Mouse (Mus musculus) stomach, embryonic 16.5 days (tissue): ENCODE measurements around the gene Ptpn13. TPM values are rescaled to one million over a fixed set of nuclear protein-coding genes. Genes with fewer than 3 reads are reported as not detected.
A peak's percentile ranks its signal among the peaks of the same experiment; 100 is the strongest.

Experiments
- ATAC-seq: fragments of 200-750 bp; cut with Nextera tagmentation; 2 replicates; pipeline ENCODE4 v1.8.0; 2017; ENCODE audit warnings: moderate number of reproducible peaks, moderate TSS enrichment; ENCODE audit not compliant: insufficient read depth, low FRiP score
- H3K27ac ChIP-seq: fragments of 300-500 bp; sonication (generic); 2 replicates; pipeline ENCODE4 v1.5.1; 2014; ENCODE audit warnings: low read length
- H3K27me3 ChIP-seq: fragments of 300-500 bp; sonication (generic); 2 replicates; pipeline ENCODE4 v1.6.1; 2014; ENCODE audit warnings: low read length, control low read depth, mixed read lengths; ENCODE audit not compliant: control insufficient read depth, insufficient read depth
- H3K36me3 ChIP-seq: fragments of 300-500 bp; sonication (generic); 2 replicates; pipeline ENCODE4 v1.6.1; 2014; ENCODE audit warnings: low read length; ENCODE audit not compliant: control insufficient read depth, insufficient read depth
- H3K4me1 ChIP-seq: fragments of 300-500 bp; sonication (generic); 2 replicates; pipeline ENCODE4 v1.6.1; 2014; ENCODE audit warnings: low read length, control low read depth, mixed read lengths; ENCODE audit not compliant: control insufficient read depth, insufficient read depth
- H3K4me2 ChIP-seq: fragments of 300-500 bp; sonication (generic); 2 replicates; pipeline ENCODE4 v1.6.1; 2014; ENCODE audit warnings: low read depth, low read length, mixed read lengths
- H3K4me3 ChIP-seq: fragments of 300-500 bp; sonication (generic); replicated peaks from 2 replicates; pipeline ENCODE4 v1.5.1; 2014; ENCODE audit warnings: mild to moderate bottlenecking, low read length
- H3K9ac ChIP-seq: fragments of 300-500 bp; sonication (generic); 2 replicates; pipeline ENCODE4 v1.6.1; 2014; ENCODE audit warnings: low read length
- H3K9me3 ChIP-seq: fragments of 300-500 bp; sonication (generic); replicated peaks from 2 replicates; pipeline ENCODE4 v1.6.1; 2016; ENCODE audit warnings: low read length, control low read depth; ENCODE audit not compliant: control insufficient read depth
- WGBS: fragments of 180-500 bp; shearing (Covaris S2); extraction: QIAGEN DNeasy Blood & Tissue Kit; methylation state at CpG from one replicate; pipeline ENCODE4 v1.1.7; 2014; 5-methylcytosine and 5-hydroxymethylcytosine counted together
- polyA plus RNA-seq: library from polyadenylated mRNA; unstranded; fragments of >200 nt; fragmentation: Nextera tagmentation; extraction: Ambion mirVana; gene quantifications from 2 replicates; pipeline ENCODE4 v1.2.1, GENCODE M21; 2015

Ptpn13 gene
- polyA plus RNA-seq, 1 experiment from 2014 or later: 16.8 TPM

DNA sequence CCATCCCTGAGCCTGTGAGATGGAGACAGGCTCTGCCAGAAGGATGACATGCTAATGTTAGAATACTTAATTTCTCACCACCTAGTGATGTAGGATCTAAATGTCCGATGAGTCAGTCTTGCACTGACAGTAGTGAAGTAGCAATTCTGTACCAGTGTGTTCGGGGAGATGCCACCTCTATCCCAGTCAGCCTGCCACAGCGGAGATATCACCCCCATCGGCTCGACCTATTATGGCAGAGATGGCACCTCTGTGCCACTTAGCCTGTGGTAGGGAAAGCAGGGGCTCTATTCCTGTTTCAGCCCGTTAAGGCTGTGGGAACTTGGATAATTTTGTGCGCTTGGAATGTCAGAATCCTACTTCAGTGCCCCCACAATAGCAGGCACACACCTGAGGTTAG lies 62.0 kb downstream of the Ptpn13 start:
- H3K9ac ChIP-seq: no peak overlapping the region
- WGBS: 87% methylated on average over 7 of the region's 7 CpGs
- no peak for ATAC-seq
- no peak overlapping the region for H3K4me2 ChIP-seq
- no peaks in the 10 kb centered on the region for H3K4me1 ChIP-seq
- 0 out of 2 replicates have a peak, but pooled peaks cover 3% of the 10 kb centered on the region for H3K36me3 ChIP-seq
- no peak overlapping the region for H3K4me3 ChIP-seq
- H3K9me3 ChIP-seq: no peaks in the 10 kb centered on the region
- H3K27ac ChIP-seq: no peak overlapping the region
- H3K27me3 ChIP-seq: no peaks in the 10 kb centered on the region

- Histone ChIP-seq H3K27me3 (no peaks in the 10 kb centered on the region), H3K9me3 (no peaks in the 10 kb centered on the region), H3K9ac (no peak overlapping the region), H3K4me3 (no peak overlapping the region), H3K27ac (no peak overlapping the region), H3K4me1 (no peaks in the 10 kb centered on the region), H3K36me3 (no peaks in the 10 kb centered on the region), H3K4me2 (no peak overlapping the region)
- WGBS: 85% methylated on average over 8 of the region's 8 CpGs
- no peak for ATAC-seq
These were observed 66.0 kb downstream of the Ptpn13 start for GRCm38 (mm10) chr5:103490964-103491363.

DNA sequence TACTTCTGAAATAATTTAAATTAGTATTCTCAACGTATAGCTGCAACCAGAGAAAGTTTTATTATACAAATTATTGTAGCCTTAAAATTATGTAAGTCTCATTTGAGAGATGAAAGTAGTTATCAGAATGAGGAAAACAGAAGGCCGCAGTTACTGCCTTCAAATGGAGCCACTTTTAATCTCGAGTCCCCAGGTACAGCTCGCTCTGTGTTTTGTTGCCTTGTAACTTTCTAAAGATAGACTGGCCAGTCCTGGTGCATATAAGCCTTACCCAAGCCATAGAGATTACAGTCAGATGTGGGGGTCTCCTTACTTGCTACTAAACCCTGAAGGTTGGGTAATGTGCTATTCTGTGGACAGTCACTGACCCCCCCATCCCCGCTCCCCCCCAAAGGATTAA lies 66.8 kb downstream of the Ptpn13 start:
- H3K27ac ChIP-seq: no peak overlapping the region
- H3K4me1 ChIP-seq: no peaks in the 10 kb centered on the region
- no peak overlapping the region for H3K4me2 ChIP-seq
- no peak overlapping the region for H3K4me3 ChIP-seq
- no peaks in the 10 kb centered on the region for H3K9me3 ChIP-seq
- no peaks in the 10 kb centered on the region for H3K36me3 ChIP-seq
- 92% methylated on average over 5 of the region's 5 CpGs for WGBS
- ATAC-seq: no peak
- H3K9ac ChIP-seq: no peak overlapping the region
- H3K27me3 ChIP-seq: no peaks in the 10 kb centered on the region

DNA sequence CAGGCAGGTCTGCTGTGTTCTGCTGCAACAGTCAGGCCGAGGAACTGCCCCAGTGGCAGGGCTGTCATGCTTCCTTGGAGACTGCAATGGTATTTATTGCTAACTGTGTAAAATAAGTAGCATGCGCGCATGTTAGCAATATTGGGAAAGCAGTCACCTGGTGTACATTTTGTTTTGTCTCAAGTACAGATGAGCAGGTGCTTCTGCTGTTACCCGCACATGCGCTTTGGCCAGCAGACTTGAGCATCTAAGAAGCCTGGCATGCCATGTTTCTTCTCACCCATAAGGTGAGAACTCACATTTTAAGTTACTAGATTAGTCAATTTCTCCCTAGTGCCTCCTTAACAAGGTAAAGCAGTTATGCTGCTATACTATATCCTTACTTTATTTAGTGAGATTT lies 72.1 kb downstream of the Ptpn13 start:
- WGBS: 94% methylated on average over 5 of the region's 5 CpGs
- no peak for ATAC-seq
- no peaks in the 10 kb centered on the region for H3K27me3 ChIP-seq

GRCm38 (mm10) chr5:103497480-103497879 lies 72.5 kb downstream of the Ptpn13 start:
- Histone ChIP-seq H3K9me3 (no peaks in the 10 kb centered on the region), H3K27me3 (no peaks in the 10 kb centered on the region), H3K4me3 (no peak overlapping the region), H3K9ac (no peak overlapping the region), H3K4me1 (peaks cover 4% of the 10 kb centered on the region), H3K27ac (no peak overlapping the region), H3K4me2 (no peak overlapping the region), H3K36me3 (no peaks in the 10 kb centered on the region)
- ATAC-seq: no peak
- 90% methylated on average over 2 of the region's 2 CpGs for WGBS

More for the DNA sequence above, 72.1 kb downstream of the Ptpn13 start:
- Histone ChIP-seq H3K27ac (no peak overlapping the region), H3K36me3 (no peaks in the 10 kb centered on the region), H3K4me3 (no peak overlapping the region), H3K9ac (no peak overlapping the region), H3K9me3 (no peaks in the 10 kb centered on the region), H3K4me1 (peaks cover 4% of the 10 kb centered on the region), H3K4me2 (no peak overlapping the region)

GRCm38 (mm10) chr5:103499305-103499704 lies 74.3 kb downstream of the Ptpn13 start:
- H3K9me3 ChIP-seq: no peaks in the 10 kb centered on the region
- 11% methylated on average over 6 of the region's 6 CpGs for WGBS
- peak overlapping the region; percentile 79 for H3K27ac ChIP-seq
- H3K36me3 ChIP-seq: no peaks in the 10 kb centered on the region
- H3K9ac ChIP-seq: no peak overlapping the region
- no peaks in the 10 kb centered on the region for H3K27me3 ChIP-seq
- peaks cover 4% of the 10 kb centered on the region for H3K4me1 ChIP-seq
- H3K4me2 ChIP-seq: peak overlapping the region; percentile 24; the same call in 1 of the 2 replicates
- H3K4me3 ChIP-seq: no peak overlapping the region
- peak; percentile 84; the same call in 1 of the 2 replicates for ATAC-seq

DNA sequence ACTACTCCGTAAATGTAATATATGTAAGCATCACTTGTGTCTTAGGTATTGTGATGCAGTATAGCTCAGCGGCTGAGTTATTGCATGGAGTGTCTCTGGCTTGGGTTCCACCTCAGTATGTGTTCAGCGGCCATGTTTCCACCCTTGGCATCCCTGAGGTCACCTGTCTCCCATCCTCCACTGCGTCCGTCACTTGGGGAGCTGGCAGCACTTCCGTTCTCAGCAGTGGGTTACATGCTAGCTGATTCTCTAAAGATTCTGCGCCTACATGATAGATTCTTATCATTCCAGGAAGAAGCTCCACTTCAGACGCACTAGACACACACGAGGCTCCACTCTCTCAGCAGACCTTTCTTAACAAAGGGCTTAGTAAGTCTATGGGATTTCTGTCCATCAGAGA lies 76.1 kb downstream of the Ptpn13 start:
- no peaks in the 10 kb centered on the region for H3K36me3 ChIP-seq
- H3K9me3 ChIP-seq: no peaks in the 10 kb centered on the region
- no peak for ATAC-seq
- no peak overlapping the region for H3K27ac ChIP-seq
- H3K27me3 ChIP-seq: no peaks in the 10 kb centered on the region
- WGBS: 88% methylated on average over 9 of the region's 9 CpGs
- no peak overlapping the region for H3K4me2 ChIP-seq
- H3K9ac ChIP-seq: no peak overlapping the region
- H3K4me1 ChIP-seq: peaks cover 4% of the 10 kb centered on the region
- no peak overlapping the region for H3K4me3 ChIP-seq

GRCm38 (mm10) chr5:103501839-103502238 lies 76.8 kb downstream of the Ptpn13 start:
- Histone ChIP-seq H3K4me3 (no peak overlapping the region), H3K9me3 (no peaks in the 10 kb centered on the region), H3K27me3 (no peaks in the 10 kb centered on the region), H3K36me3 (no peaks in the 10 kb centered on the region), H3K4me2 (no peak overlapping the region), H3K9ac (no peak overlapping the region), H3K4me1 (peaks cover 4% of the 10 kb centered on the region), H3K27ac (no peak overlapping the region)
- ATAC-seq: no peak
- WGBS: 91% methylated on average over 6 of the region's 6 CpGs

- H3K4me1 ChIP-seq: 0 out of 2 replicates have a peak, but pooled peaks cover 3% of the 10 kb centered on the region
- H3K9me3 ChIP-seq: no peaks in the 10 kb centered on the region; the same call in 1 of the 2 replicates
- H3K4me2 ChIP-seq: no peak overlapping the region
- no peak overlapping the region for H3K9ac ChIP-seq
- H3K27me3 ChIP-seq: no peaks in the 10 kb centered on the region
- no peak for ATAC-seq
- no peak overlapping the region for H3K27ac ChIP-seq
- WGBS: 82% methylated on average over 9 of the region's 9 CpGs
- no peaks in the 10 kb centered on the region for H3K36me3 ChIP-seq
- H3K4me3 ChIP-seq: no peak overlapping the region
These were observed 88.2 kb downstream of the Ptpn13 start for GRCm38 (mm10) chr5:103513162-103513561.

DNA sequence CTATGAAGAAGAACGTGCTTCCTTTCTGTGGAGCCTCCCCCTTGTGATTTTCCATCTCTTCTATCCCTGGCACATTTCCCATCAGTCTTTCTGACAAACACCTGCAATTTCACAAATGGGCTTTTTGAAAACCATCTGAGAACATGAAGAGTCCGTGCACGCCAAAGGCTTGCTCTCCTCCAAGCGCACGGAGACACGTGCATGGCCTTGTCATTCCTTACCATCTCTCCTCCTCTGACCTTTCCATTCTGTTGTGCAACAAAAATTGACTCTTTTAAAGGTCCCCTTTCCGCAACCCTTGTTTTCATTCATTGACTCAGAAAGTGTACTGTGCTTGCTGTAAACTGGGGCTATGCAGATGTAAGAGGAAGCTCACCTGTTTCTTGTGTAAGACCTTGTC lies 89.4 kb downstream of the Ptpn13 start:
- ATAC-seq: no peak
- Histone ChIP-seq H3K27me3 (no peaks in the 10 kb centered on the region), H3K9ac (no peak overlapping the region), H3K9me3 (no peaks in the 10 kb centered on the region; the same call in 1 of the 2 replicates), H3K4me3 (no peak overlapping the region), H3K27ac (no peak overlapping the region), H3K4me1 (0 out of 2 replicates have a peak, but pooled peaks cover 3% of the 10 kb centered on the region), H3K4me2 (no peak overlapping the region), H3K36me3 (no peaks in the 10 kb centered on the region)
- 83% methylated on average over 7 of the region's 7 CpGs for WGBS
